Mouse (Mus musculus): ENCODE data around the gene Msl1. TPM values are rescaled to one million over a fixed set of nuclear protein-coding genes. Genes with fewer than 3 reads are reported as not detected.

The Msl1 gene
- polyA plus RNA-seq, 1 experiment, result 38.5 TPM

DNA sequence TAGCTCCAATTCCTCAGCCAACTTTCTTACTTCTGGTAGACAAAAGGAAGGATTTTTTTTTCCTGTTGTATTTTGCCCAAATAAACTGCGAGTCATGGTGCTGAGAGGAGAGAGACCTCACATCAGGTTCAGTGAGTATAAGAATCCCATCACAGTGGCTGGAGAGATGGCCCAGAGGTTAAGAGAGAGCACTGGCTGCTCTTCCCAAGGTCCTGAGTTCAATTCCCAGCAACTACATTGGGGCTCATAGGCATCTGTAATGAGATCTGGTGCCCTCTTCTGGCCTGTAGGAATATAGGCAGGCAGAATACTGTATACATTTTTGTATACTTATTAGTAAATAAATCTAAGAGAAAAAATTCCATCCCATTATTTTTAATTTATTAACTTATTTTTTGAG, 7.6 kb upstream of the Msl1 start:
- H3K27ac ChIP-seq (ENCODE audit: insufficient read depth, low read depth, low read length), result no peak overlapping the region
- no peak overlapping the region for H3K4me3 ChIP-seq (ENCODE audit: low read depth, low read length)
- H3K36me3 ChIP-seq (ENCODE audit: control insufficient read depth, insufficient read depth, low read length), result no peaks in the 10 kb centered on the region
- 85% methylated on average over 1 of the region's 1 CpGs for WGBS
- no peak for TF ChIP-seq POLR2A (IDR thresholded peaks at IDR 0.05; ENCODE audit: low read depth, low read length)
- peak; percentile 46; the same call in 1 of the 2 replicates for TF ChIP-seq CTCF (IDR thresholded peaks at IDR 0.05; ENCODE audit: extremely low read depth, insufficient read length, insufficient replicate concordance, low read depth, low read length)
- peaks cover 26% of the 10 kb centered on the region for H3K4me1 ChIP-seq (ENCODE audit: control insufficient read depth, insufficient read depth, insufficient read length, low read length)
- H3K27me3 ChIP-seq (ENCODE audit: control insufficient read depth, insufficient read depth, low read length), result no peaks in the 10 kb centered on the region

DNA sequence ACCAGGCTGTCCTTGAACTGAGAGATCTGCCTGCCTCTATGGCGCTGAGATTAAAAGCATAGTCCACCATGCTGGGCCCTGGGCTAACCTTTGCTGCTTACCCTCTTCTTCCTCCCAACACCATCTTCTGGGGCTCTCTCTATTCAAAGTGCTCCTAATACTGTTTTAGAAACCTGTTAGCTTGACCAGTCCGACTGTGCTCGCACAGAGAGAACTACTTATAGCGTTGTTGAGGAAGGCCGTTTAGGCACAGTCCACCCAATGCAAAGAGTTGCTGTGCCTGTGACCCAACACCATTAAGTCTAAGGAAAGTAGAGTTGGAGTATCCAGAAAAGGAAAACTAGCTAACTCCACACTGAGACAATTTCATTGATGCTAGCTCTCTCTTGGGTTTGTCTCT, 7.2 kb upstream of the Msl1 start:
- H3K27me3 ChIP-seq (ENCODE audit: control insufficient read depth, insufficient read depth, low read length), result no peaks in the 10 kb centered on the region
- H3K4me1 ChIP-seq (ENCODE audit: control insufficient read depth, insufficient read depth, insufficient read length, low read length), result peaks cover 23% of the 10 kb centered on the region
- no peak overlapping the region for H3K4me3 ChIP-seq (ENCODE audit: low read depth, low read length)
- peak overlapping the region; percentile 67 for H3K27ac ChIP-seq (ENCODE audit: insufficient read depth, low read depth, low read length)
- H3K36me3 ChIP-seq (ENCODE audit: control insufficient read depth, insufficient read depth, low read length), result no peaks in the 10 kb centered on the region
- TF ChIP-seq CTCF (IDR thresholded peaks at IDR 0.05; ENCODE audit: extremely low read depth, insufficient read length, insufficient replicate concordance, low read depth, low read length) (no peak), POLR2A (IDR thresholded peaks at IDR 0.05; ENCODE audit: low read depth, low read length) (no peak)
- WGBS, result 92% methylated on average over 5 of the region's 5 CpGs

DNA sequence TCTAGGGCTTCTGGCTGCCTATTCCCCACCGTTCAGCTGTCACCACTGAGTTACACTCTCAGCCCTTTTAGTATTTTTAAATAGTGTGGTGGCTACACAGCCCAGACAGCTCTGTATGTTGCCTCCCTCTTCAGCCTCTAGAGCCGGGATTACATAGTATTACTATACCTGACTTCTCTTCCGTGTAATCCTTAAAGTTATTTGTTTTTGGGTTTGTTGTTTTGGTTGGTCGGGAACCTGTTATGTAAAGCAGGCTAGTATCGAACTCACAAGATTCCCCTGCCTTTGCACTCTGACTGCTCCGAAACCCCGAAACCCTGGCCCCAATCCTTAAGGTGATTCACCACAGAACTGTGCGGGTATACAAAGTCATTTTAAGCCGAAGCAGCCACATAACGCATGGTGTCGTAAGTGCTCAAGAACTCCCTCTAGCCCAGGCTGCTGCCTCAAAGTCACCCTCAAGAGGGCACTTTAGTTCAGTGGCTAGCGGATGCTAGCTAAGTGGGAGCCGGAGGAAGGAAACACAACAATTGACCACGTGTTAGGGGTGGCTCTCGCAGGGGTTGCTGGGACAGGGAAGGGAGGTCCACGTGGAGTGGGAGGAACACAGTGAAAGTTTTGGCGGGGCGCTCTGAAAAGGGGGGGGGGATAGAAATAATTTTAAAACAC, 6.6 kb upstream of the Msl1 start:
- peak overlapping the region; percentile 67 for H3K27ac ChIP-seq (ENCODE audit: insufficient read depth, low read depth, low read length)
- peaks cover 22% of the 10 kb centered on the region for H3K4me1 ChIP-seq (ENCODE audit: control insufficient read depth, insufficient read depth, insufficient read length, low read length)
- WGBS, result 3% methylated on average over 18 of the region's 18 CpGs
- no peaks in the 10 kb centered on the region for H3K27me3 ChIP-seq (ENCODE audit: control insufficient read depth, insufficient read depth, low read length)
- TF ChIP-seq CTCF (IDR thresholded peaks at IDR 0.05; ENCODE audit: extremely low read depth, insufficient read length, insufficient replicate concordance, low read depth, low read length) (peak; percentile 74; the same call in 1 of the 2 replicates), POLR2A (IDR thresholded peaks at IDR 0.05; ENCODE audit: low read depth, low read length) (no peak; the same call in 1 of the 2 replicates)
- H3K36me3 ChIP-seq (ENCODE audit: control insufficient read depth, insufficient read depth, low read length), result no peaks in the 10 kb centered on the region
- peak overlapping the region; percentile 60 for H3K4me3 ChIP-seq (ENCODE audit: low read depth, low read length)

DNA sequence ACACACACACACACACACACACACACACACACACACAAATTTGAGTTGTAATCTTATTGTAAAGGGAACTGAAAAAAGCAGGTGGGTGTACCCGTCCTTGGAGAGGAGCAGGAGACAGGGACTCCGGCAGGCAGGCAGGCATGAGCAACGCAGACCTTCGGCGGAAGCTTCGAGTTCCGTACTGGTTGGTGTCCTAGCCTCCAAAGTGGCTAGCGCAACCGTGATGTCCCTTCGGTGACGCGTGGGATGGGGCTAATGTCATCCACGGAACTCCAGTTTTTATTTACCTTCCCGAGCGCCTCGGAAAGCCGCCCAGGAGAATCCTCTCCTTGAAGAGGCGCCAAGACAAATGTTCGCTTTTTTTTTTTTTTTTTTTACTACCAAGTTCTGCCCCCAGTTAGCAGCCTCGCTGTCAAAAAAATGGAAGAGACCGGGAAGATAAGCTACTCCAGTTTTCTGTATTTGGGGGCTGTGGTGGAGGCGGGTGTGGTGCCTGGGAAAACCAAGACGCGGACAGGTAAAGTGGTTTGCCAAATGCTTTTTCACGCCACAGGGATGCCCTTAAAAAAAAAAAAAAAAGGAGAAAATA, 6.0 kb upstream of the Msl1 start:
- Histone ChIP-seq H3K27ac (ENCODE audit: insufficient read depth, low read depth, low read length) (peak overlapping the region; percentile 54), H3K27me3 (ENCODE audit: control insufficient read depth, insufficient read depth, low read length) (no peaks in the 10 kb centered on the region), H3K36me3 (ENCODE audit: control insufficient read depth, insufficient read depth, low read length) (no peaks in the 10 kb centered on the region), H3K4me1 (ENCODE audit: control insufficient read depth, insufficient read depth, insufficient read length, low read length) (peaks cover 15% of the 10 kb centered on the region), H3K4me3 (ENCODE audit: low read depth, low read length) (peak overlapping the region; percentile 60)
- no peak for TF ChIP-seq CTCF (IDR thresholded peaks at IDR 0.05; ENCODE audit: extremely low read depth, insufficient read length, insufficient replicate concordance, low read depth, low read length)
- TF ChIP-seq POLR2A (IDR thresholded peaks at IDR 0.05; ENCODE audit: low read depth, low read length), result no peak
- under 1% methylated on average over 25 of the region's 25 CpGs for WGBS

DNA sequence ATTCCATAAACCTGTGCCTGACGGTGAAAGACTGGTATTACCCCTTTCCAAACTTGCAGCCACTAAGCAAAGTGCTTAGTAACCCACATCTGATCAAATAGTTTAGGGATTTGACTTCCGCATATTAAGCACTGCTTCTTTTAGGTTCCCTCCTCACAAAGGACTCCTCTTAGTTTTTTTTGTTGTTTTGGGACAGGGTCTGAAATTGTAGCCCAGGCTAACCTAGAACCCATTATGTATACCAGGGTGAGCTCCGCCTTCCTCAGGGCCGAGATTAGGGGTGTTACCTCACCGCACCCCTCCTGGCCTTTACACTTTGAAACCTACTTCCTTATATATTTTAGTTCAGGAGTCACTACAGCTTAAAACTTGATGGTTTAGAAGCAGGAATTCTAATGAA, 5.5 kb upstream of the Msl1 start:
- 11% methylated on average over 5 of the region's 5 CpGs for WGBS
- peaks cover 12% of the 10 kb centered on the region for H3K4me1 ChIP-seq (ENCODE audit: control insufficient read depth, insufficient read depth, insufficient read length, low read length)
- H3K27me3 ChIP-seq (ENCODE audit: control insufficient read depth, insufficient read depth, low read length), result no peaks in the 10 kb centered on the region
- TF ChIP-seq CTCF (IDR thresholded peaks at IDR 0.05; ENCODE audit: extremely low read depth, insufficient read length, insufficient replicate concordance, low read depth, low read length) (no peak), POLR2A (IDR thresholded peaks at IDR 0.05; ENCODE audit: low read depth, low read length) (no peak)
- H3K27ac ChIP-seq (ENCODE audit: insufficient read depth, low read depth, low read length), result peak overlapping the region; percentile 52
- no peak overlapping the region for H3K4me3 ChIP-seq (ENCODE audit: low read depth, low read length)
- H3K36me3 ChIP-seq (ENCODE audit: control insufficient read depth, insufficient read depth, low read length), result no peaks in the 10 kb centered on the region

DNA sequence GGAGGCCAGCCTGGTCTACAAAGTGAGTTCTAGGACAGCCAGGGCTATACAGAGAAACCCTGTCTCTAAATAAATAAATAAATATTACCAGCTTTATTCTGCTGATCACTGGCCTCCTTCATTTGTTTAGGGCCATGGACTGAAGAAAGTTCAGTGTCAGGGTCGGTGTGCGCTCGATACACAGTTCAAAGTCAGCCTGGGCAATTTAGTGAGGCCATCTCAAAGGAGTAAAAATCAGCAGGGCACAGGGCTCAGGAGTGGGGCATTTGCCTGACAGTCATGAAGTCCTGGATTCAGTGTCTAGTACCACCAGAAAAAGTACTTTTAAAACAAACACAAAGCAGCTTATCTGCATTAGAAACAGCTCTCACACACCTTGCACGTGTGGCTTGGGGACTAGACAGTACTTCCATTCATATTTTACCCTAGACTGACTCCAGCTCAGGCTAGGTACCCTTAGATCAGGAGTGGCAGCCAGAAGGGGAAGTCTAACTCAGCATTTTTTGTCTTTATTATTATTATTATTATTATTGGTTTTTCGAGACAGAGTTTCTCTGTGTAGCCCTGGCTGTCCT, 4.6 kb upstream of the Msl1 start:
- no peak overlapping the region for H3K4me3 ChIP-seq (ENCODE audit: low read depth, low read length)
- no peak for TF ChIP-seq CTCF (IDR thresholded peaks at IDR 0.05; ENCODE audit: extremely low read depth, insufficient read length, insufficient replicate concordance, low read depth, low read length)
- H3K27ac ChIP-seq (ENCODE audit: insufficient read depth, low read depth, low read length), result peak overlapping the region; percentile 52
- no peaks in the 10 kb centered on the region for H3K27me3 ChIP-seq (ENCODE audit: control insufficient read depth, insufficient read depth, low read length)
- H3K36me3 ChIP-seq (ENCODE audit: control insufficient read depth, insufficient read depth, low read length), result no peaks in the 10 kb centered on the region
- WGBS, result 47% methylated on average over 5 of the region's 5 CpGs
- H3K4me1 ChIP-seq (ENCODE audit: control insufficient read depth, insufficient read depth, insufficient read length, low read length), result peaks cover 6% of the 10 kb centered on the region

DNA sequence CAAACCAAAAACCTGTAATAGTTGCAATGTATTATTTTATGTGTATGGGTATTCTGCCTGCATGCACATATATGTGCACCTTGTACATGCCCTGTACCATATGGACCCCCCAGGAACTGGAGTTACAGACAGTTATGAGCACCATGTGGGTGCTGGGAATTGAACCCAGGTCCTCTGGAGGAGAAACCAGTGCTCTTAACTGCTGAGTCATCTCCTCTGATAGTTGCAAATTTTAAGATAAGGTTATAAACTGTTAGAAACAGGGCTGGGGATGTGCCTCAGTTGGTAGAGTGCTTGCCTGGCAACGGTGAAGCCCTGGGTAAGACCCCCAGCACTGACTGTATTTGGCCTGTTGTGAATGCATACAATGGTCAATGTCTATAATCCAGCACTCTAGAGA, 3.9 kb upstream of the Msl1 start:
- TF ChIP-seq CTCF (IDR thresholded peaks at IDR 0.05; ENCODE audit: extremely low read depth, insufficient read length, insufficient replicate concordance, low read depth, low read length) (no peak), POLR2A (IDR thresholded peaks at IDR 0.05; ENCODE audit: low read depth, low read length) (no peak)
- Histone ChIP-seq H3K27me3 (ENCODE audit: control insufficient read depth, insufficient read depth, low read length) (no peaks in the 10 kb centered on the region), H3K4me3 (ENCODE audit: low read depth, low read length) (no peak overlapping the region), H3K4me1 (ENCODE audit: control insufficient read depth, insufficient read depth, insufficient read length, low read length) (no peaks in the 10 kb centered on the region; the same call in 1 of the 2 replicates), H3K36me3 (ENCODE audit: control insufficient read depth, insufficient read depth, low read length) (no peaks in the 10 kb centered on the region), H3K27ac (ENCODE audit: insufficient read depth, low read depth, low read length) (no peak overlapping the region)
- WGBS, result 91% methylated on average over 1 of the region's 1 CpGs
